Mouse (Mus musculus) MEL (cell line): Measurements from ENCODE around the gene 7530416G11Rik. TPM values are rescaled to one million over a fixed set of nuclear protein-coding genes. Genes with fewer than 3 reads are reported as not detected.

Source experiments
- DNase-seq: peaks from one replicate; pipeline ENCODE4 v3.0.0; 2011; ENCODE audit warnings: low read depth, low spot score
- H3K27ac ChIP-seq: 2 replicates; pipeline ENCODE4 v1.5.1; 2012; ENCODE audit warnings: low read depth, mild to moderate bottlenecking, control low read depth, low read length, moderate library complexity; ENCODE audit not compliant: control insufficient read depth
- H3K27me3 ChIP-seq, 2 experiments: fragments of 150-350 bp in 1 of 2; sonication (generic) in 1 of 2; 2 replicates each; pipeline ENCODE4 v1.6.1; 2012; ENCODE audit warnings: low read length in 2 of 2, mild to moderate bottlenecking in 2 of 2, improper control_type of control experiment in 1 of 2, moderate library complexity in 1 of 2; ENCODE audit not compliant: insufficient read depth in 2 of 2, control insufficient read depth in 1 of 2
- H3K36me3 ChIP-seq, 2 experiments: 2 replicates each; pipeline ENCODE4 v1.6.1; 2012 to 2014; ENCODE audit warnings: low read length in 2 of 2, improper control_type of control experiment in 1 of 2, inconsistent platforms in 1 of 2, mild to moderate bottlenecking in 1 of 2; ENCODE audit not compliant: insufficient read depth in 2 of 2, control insufficient read depth in 1 of 2
- H3K4me1 ChIP-seq, 2 experiments: fragments of 150-350 bp in 1 of 2; sonication (generic) in 1 of 2; 2 replicates each; pipeline ENCODE4 v1.6.1; 2012; ENCODE audit warnings: low read length in 2 of 2, improper control_type of control experiment in 1 of 2, mild to moderate bottlenecking in 1 of 2; ENCODE audit not compliant: insufficient read depth in 2 of 2, control insufficient read depth in 1 of 2
- H3K4me3 ChIP-seq, 2 experiments: fragments of 150-350 bp in 1 of 2; sonication (generic) in 1 of 2; 2 replicates each; pipeline ENCODE4 v1.5.1; 2012; ENCODE audit warnings: low read depth in 2 of 2, low read length in 2 of 2, mild to moderate bottlenecking in 2 of 2, moderate library complexity in 2 of 2, control low read depth in 1 of 2, improper control_type of control experiment in 1 of 2; ENCODE audit not compliant: control insufficient read depth in 1 of 2, insufficient read depth in 1 of 2
- H3K79me2 ChIP-seq: 2 replicates; pipeline ENCODE4 v1.6.1; 2012; ENCODE audit warnings: mild to moderate bottlenecking, low read length, moderate library complexity; ENCODE audit not compliant: control insufficient read depth, poor library complexity, insufficient read depth
- H3K9ac ChIP-seq: 2 replicates; pipeline ENCODE4 v1.6.1; 2012; ENCODE audit warnings: low read depth, mild to moderate bottlenecking, control low read depth, low read length, moderate library complexity; ENCODE audit not compliant: control insufficient read depth, poor library complexity, severe bottlenecking
- H3K9me3 ChIP-seq: fragments of 150-350 bp; sonication (generic); replicated peaks from 2 replicates; pipeline ENCODE4 v1.6.1; 2012; ENCODE audit warnings: mild to moderate bottlenecking, low read length, improper control_type of control experiment, moderate library complexity; ENCODE audit not compliant: insufficient read depth
- BHLHE40 ChIP-seq: IDR thresholded peaks from 2 replicates; pipeline ENCODE4 v1.6.1; 2012; ENCODE audit warnings: low read depth, mild to moderate bottlenecking, inconsistent platforms, low read length, improper control_type of control experiment, borderline replicate concordance
- CHD2 ChIP-seq: IDR thresholded peaks from 2 replicates; pipeline ENCODE4 v1.6.1; 2011; ENCODE audit warnings: low read length, improper control_type of control experiment
- E2F4 ChIP-seq: IDR thresholded peaks from 2 replicates; pipeline ENCODE4 v1.6.1; 2011; ENCODE audit warnings: low read depth, low read length, improper control_type of control experiment, borderline replicate concordance
- EP300 ChIP-seq, 2 experiments: IDR thresholded peaks; 2 replicates each; pipeline ENCODE4 v1.6.1; 2011; ENCODE audit warnings: improper control_type of control experiment in 2 of 2, low read length in 2 of 2, low read depth in 1 of 2, mild to moderate bottlenecking in 1 of 2
- ETS1 ChIP-seq: IDR thresholded peaks from 2 replicates; pipeline ENCODE4 v1.6.1; 2012; ENCODE audit warnings: low read depth, mild to moderate bottlenecking, inconsistent platforms, low read length, improper control_type of control experiment, moderate library complexity
- MAX ChIP-seq: IDR thresholded peaks from 2 replicates; pipeline ENCODE4 v1.6.1; 2011; ENCODE audit warnings: low read length, improper control_type of control experiment
- MXI1 ChIP-seq: IDR thresholded peaks from 2 replicates; pipeline ENCODE4 v1.6.1; 2011; ENCODE audit warnings: mild to moderate bottlenecking, low read depth, low read length, improper control_type of control experiment
- MYC ChIP-seq: IDR thresholded peaks from 2 replicates; pipeline ENCODE4 v1.6.1; 2011; ENCODE audit warnings: low read depth, mild to moderate bottlenecking, low read length, improper control_type of control experiment, moderate library complexity
- NRF1 ChIP-seq: IDR thresholded peaks from 2 replicates; pipeline ENCODE4 v1.6.1; 2014; ENCODE audit warnings: low read depth, mild to moderate bottlenecking, inconsistent platforms, low read length, improper control_type of control experiment, moderate library complexity; ENCODE audit not compliant: poor library complexity, insufficient read depth, severe bottlenecking
- POLR2A ChIP-seq, 2 experiments: IDR thresholded peaks; 2 replicates each; pipeline ENCODE4 v1.6.1; 2011 to 2012; ENCODE audit warnings: low read length in 2 of 2, mild to moderate bottlenecking in 2 of 2, control low read depth in 1 of 2, improper control_type of control experiment in 1 of 2, low read depth in 1 of 2, moderate library complexity in 1 of 2; ENCODE audit not compliant: control insufficient read depth in 1 of 2, insufficient read depth in 1 of 2, poor library complexity in 1 of 2
- POLR2AphosphoS2 ChIP-seq: IDR thresholded peaks from 2 replicates; pipeline ENCODE4 v1.6.1; 2011; ENCODE audit warnings: low read length, improper control_type of control experiment
- POLR2AphosphoS5 ChIP-seq: IDR thresholded peaks from 2 replicates; pipeline ENCODE4 v1.6.1; 2012; ENCODE audit warnings: low read depth, borderline replicate concordance, mild to moderate bottlenecking, inconsistent platforms, low read length, moderate library complexity, mixed read lengths
- RAD21 ChIP-seq: IDR thresholded peaks from 2 replicates; pipeline ENCODE4 v1.6.1; 2011; ENCODE audit warnings: mild to moderate bottlenecking, low read depth, low read length, improper control_type of control experiment
- SMC3 ChIP-seq: IDR thresholded peaks from 2 replicates; pipeline ENCODE4 v1.6.1; 2011; ENCODE audit warnings: low read depth, low read length, improper control_type of control experiment
- TBP ChIP-seq: IDR thresholded peaks from 2 replicates; pipeline ENCODE4 v1.8.0; 2011; ENCODE audit warnings: low read depth, low read length, improper control_type of control experiment
- UBTF ChIP-seq: IDR thresholded peaks from 2 replicates; pipeline ENCODE4 v1.6.1; 2012; ENCODE audit warnings: low read depth, mild to moderate bottlenecking, inconsistent platforms, low read length, improper control_type of control experiment, moderate library complexity, borderline replicate concordance; ENCODE audit not compliant: insufficient read depth
- USF2 ChIP-seq, 2 experiments: IDR thresholded peaks; 2 replicates each; pipeline ENCODE4 v1.6.1; 2011 to 2012; ENCODE audit warnings: improper control_type of control experiment in 2 of 2, low read length in 2 of 2, borderline replicate concordance in 1 of 2, inconsistent platforms in 1 of 2, low read depth in 1 of 2, mild to moderate bottlenecking in 1 of 2; ENCODE audit not compliant: insufficient read depth in 1 of 2
- ZC3H11A ChIP-seq: IDR thresholded peaks from 2 replicates; pipeline ENCODE4 v1.6.1; 2012; ENCODE audit warnings: low read depth, mild to moderate bottlenecking, inconsistent platforms, low read length, improper control_type of control experiment
- ZKSCAN1 ChIP-seq: IDR thresholded peaks from 2 replicates; pipeline ENCODE4 v1.6.1; 2012; ENCODE audit warnings: low read depth, mild to moderate bottlenecking, inconsistent platforms, low read length, improper control_type of control experiment, moderate library complexity
- polyA plus RNA-seq, 2 experiments: library from polyadenylated mRNA; stranded (reverse) in 1 of 2; unstranded in 1 of 2; fragments of >175 nt in 1 of 2; fragments of >200 nt in 1 of 2; gene quantifications; 2 replicates each; pipeline versions ENCODE4 v1.2.1 to v1.2.4; 2012; ENCODE audit warnings: low replicate concordance in 2 of 2, low read depth in 1 of 2; ENCODE audit not compliant: insufficient read length in 2 of 2, insufficient read depth in 1 of 2, missing spikeins in 1 of 2
- total RNA-seq: library from RNA; depleted of rRNA; stranded (reverse); fragments of 300-350 nt; gene quantifications from 2 replicates; pipeline ENCODE4 v1.2.3, GENCODE M21; 2012

7530416G11Rik gene
- total and polyA plus RNA-seq, 3 experiments: not detected

DNA sequence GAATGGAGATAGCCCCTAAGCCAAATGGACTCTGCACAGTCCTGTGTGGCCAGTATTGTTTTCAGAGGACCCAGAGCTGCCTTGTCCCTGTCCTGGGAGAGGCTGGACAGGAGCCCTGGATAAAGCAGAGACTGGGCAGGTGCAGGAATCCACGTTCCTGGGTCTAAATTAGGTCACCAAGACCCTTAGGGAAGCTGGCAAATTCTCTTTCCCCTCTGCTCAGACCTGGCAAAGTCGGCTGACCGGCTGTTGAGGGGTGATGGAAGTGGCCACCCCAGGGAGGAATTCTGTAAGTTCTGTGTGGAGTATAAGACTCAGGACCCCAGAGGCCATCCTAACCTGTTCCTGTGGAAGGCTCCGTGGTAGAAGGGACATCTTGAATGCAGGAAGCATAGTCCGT is 42.3 kb upstream of the 7530416G11Rik start:
- Histone ChIP-seq H3K27ac (no peak overlapping the region), H3K9ac (no peak overlapping the region), H3K9me3 (no peaks in the 10 kb centered on the region), H3K36me3 (no peaks in the 10 kb centered on the region), H3K4me1 (no peaks in the 10 kb centered on the region), H3K4me3 (no peak overlapping the region), H3K79me2 (no peaks in the 10 kb centered on the region), H3K27me3 (no peaks in the 10 kb centered on the region)
- DNase-seq: no peak
- TF ChIP-seq POLR2AphosphoS5 (no peak), ZC3H11A (no peak), EP300 (IDR thresholded peaks at IDR 0.05; ENCODE audit: low read depth in 1 of 2, low read length in 2 of 2) (no peak), BHLHE40 (no peak), ETS1 (no peak), NRF1 (no peak), UBTF (no peak), MYC (no peak), SMC3 (no peak), TBP (no peak)

DNA sequence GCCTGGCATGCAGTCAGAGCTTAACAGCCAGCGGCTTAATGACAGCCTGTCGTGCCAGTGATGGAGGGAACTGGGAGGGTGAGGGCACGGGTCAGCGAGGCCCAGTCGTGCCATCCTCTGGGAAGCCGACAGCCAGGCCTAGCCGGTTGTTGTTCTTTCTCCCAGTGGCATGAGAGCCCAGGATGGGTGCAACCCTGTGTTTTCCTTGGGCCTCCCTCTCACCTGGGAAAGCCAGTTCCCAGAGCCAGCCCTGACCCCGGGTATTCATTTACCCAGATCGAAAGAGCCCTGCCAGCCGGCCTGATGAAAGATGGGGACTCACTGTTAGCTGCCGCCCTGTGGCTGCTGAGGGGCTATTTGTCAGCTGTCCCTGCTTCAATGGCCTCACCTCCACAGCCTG is 35.1 kb upstream of the 7530416G11Rik start:
- Histone ChIP-seq H3K9ac (no peak overlapping the region), H3K27me3 (no peaks in the 10 kb centered on the region), H3K4me3 (no peak overlapping the region)
- DNase-seq: no peak
- TF ChIP-seq RAD21 (no peak), POLR2AphosphoS2 (no peak), MYC (no peak), MXI1 (no peak), E2F4 (no peak), ZKSCAN1 (no peak), MAX (no peak), NRF1 (no peak), POLR2A (IDR thresholded peaks at IDR 0.05; ENCODE audit: control insufficient read depth in 1 of 2, insufficient read depth in 1 of 2, low read depth in 1 of 2, low read length in 2 of 2, poor library complexity in 1 of 2) (no peak), USF2 (IDR thresholded peaks at IDR 0.05; ENCODE audit: borderline replicate concordance in 1 of 2, insufficient read depth in 1 of 2, low read depth in 1 of 2, low read length in 2 of 2) (no peak), CHD2 (no peak)
- TF ChIP-seq, all 39 proteins: peak for 0
- H3K27ac ChIP-seq: no peak overlapping the region
- H3K79me2 ChIP-seq: no peaks in the 10 kb centered on the region
- H3K4me1 ChIP-seq: no peaks in the 10 kb centered on the region
- H3K36me3 ChIP-seq: no peaks in the 10 kb centered on the region
- no peaks in the 10 kb centered on the region for H3K9me3 ChIP-seq
